Mouse (Mus musculus): ENCODE data around the gene Rgmb. TPM values are rescaled to one million over a fixed set of nuclear protein-coding genes. Genes with fewer than 3 reads are reported as not detected.

The Rgmb gene
- total RNA-seq, 2 experiments from 2014 or later = 66.5 to 71.9 TPM

DNA sequence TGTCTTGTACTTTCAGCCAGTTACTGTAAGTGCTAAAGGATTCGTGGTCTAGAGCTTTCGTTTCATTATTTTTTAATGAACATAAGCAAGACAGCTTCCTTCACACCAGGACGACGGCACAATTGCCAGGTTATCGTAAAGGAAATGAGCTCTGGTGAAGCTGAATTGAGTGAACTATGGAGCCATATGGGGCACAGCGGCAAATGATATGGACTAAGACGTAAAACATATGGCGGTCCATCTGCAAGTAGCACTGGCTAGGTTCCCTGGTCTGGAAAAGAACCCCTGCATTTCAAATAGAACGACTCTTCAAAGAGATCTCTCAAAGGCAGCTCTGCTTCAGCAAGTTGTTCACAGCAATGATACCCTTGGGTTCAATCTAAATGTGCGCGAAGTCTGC, 6.5 kb downstream of the Rgmb start:
- DNase-seq (ENCODE audit: low spot score in 2 of 2) = peak in 1 of 2 experiments; percentile 8
- intact Hi-C loops (cut with DNase I) = loop anchor here (2.0 kb wide), 1 partner anchor 20 kb away; no protein-coding TSS in a partner anchor

DNA sequence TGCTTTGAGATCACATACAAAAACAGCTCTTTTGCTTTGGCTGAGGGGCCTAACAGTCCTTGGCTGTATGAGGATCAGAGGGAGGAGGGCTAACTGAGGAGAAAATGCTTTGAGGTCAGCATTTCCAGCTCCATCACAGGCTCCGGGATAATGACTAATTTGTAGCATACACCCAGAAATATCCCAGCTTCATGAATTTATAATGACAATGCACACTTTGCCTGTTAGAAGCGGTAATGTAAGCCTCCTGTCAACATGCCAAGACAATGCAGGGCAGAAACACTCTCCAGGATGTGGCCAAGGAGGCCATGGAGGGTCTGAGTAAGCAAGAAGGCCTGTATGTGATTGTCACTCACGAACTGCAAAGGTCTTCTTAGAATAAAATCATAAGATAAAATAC, 7.0 kb downstream of the Rgmb start:
- DNase-seq (ENCODE audit: low spot score in 2 of 2) = no peak
- intact Hi-C loops (cut with DNase I) = loop anchor here (2.0 kb wide), 1 partner anchor 19 kb away; no protein-coding TSS in a partner anchor

DNA sequence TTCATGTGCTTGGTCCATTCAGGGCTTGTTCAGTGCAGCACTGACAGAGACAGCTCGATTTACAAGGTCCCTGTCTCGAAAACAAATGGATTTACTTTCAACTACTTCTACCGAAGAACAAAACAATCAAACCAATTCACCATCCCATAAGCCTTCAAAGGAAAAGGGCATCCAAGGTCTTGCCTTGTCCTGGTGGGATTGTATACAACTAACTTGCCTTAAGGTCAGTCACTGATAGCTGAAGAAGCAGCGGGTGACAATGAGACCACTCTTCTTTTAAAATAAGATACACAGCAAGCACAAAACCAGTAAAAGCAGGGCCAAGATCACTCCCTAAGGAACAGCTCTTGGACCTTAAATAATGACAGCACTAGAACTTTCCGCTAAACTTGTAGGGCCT, 7.6 kb downstream of the Rgmb start:
- intact Hi-C loops (cut with DNase I) = no loop called here
- no peak for DNase-seq (ENCODE audit: low spot score in 2 of 2)

DNA sequence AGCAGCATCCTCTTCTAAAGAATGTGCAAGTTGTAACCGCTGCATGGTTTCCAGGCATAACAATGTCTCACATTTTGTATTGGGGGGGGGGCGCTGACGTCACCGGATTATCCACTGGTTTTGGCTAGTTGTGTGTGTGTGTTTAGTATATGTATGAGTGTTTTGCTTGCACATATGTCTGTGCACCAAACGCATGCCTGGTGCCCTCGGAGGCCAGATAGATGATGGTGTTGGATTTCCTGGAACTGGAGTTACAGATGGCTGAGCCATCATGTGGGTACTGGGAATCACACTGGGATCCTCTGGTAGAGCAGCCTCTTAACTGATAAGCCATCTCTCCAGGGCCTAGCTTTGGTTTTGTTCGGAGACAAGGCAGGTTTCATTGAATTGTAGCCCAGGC, 8.5 kb downstream of the Rgmb start:
- DNase-seq (ENCODE audit: low spot score in 2 of 2) = no peak
- intact Hi-C loops (cut with DNase I) = no loop called here

DNA sequence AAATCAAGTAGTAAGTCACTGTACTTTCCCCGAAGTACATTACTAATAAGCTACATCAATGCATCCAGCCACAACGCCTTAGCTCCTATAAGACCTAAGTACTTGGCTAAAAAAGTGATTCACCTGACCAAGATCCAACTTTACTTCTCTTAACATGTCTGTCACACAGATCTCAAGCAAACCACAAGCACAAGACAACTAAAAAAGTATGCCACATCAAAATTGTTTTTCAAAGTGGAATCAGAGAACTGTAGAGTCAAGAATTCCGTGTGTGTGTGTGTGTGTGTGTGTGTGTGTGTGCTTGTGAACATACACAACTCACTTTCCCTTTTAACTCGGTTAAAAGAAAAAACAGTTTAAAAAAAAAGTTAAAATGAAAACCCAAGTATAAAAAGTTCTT, 9.1 kb downstream of the Rgmb start:
- DNase-seq (ENCODE audit: low spot score in 2 of 2) = no peak
- intact Hi-C loops (cut with DNase I) = no loop called here

DNA sequence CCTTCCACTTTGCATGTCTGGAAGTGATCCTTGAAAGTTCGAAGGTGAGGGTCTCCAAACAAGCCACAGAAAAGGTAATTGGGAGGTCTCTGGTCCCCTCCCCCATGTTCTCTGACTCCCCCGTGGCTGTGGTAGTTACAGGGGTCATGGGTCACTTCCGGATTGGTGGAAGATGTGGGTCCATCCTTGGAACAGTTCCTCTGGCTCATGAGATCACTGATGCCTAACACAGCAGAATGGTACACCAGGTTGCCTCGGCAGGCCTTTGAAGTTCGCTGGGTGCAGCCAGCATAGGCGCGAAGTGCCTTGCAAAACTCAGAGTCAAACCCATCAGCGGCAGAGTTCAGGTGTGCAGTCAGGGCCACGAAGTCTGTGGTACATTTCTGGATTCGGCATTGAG, 10.1 kb downstream of the Rgmb start:
- intact Hi-C loops (cut with DNase I) = no loop called here
- no peak for DNase-seq (ENCODE audit: low spot score in 2 of 2)

DNA sequence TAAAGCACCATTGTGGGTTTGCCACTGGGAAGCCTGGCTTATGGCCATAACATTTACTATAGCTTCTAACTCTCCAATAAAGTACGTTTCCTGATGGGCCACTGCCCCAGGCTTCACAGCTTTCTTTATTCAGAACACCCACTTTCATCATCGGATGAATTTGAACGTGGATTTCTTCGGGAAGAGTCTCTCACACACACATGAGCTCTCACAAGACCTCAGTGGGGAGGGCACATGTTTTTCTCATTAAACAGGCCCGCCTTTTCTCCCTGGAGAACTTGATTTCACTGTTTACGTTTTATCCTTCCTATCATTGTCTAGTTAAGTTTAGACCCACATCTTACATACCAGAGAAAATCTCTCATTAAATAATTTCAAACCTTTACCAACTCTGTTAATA, 10.7 kb downstream of the Rgmb start:
- DNase-seq (ENCODE audit: low spot score in 2 of 2) = no peak
- intact Hi-C loops (cut with DNase I) = no loop called here

DNA sequence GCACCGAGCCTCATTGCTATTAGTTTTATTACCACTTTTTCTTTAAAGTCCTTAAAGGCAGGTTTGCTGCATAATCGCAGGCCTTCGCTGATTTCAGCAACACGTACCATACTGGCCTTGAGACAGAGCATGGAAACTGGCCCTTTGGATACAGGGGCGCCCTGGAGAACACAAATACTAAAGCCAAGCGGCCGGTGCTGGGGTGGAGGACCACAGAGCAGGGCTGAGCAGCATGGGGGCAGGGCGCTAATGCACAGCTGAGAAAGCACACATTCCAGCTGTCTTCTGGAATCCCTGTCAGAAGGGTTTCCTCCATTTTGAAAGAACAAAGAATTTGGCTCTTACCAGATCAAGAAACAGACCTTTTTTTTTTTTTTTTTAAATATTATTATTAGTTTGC, 12.5 kb downstream of the Rgmb start:
- no peak for DNase-seq (ENCODE audit: low spot score in 2 of 2)

DNA sequence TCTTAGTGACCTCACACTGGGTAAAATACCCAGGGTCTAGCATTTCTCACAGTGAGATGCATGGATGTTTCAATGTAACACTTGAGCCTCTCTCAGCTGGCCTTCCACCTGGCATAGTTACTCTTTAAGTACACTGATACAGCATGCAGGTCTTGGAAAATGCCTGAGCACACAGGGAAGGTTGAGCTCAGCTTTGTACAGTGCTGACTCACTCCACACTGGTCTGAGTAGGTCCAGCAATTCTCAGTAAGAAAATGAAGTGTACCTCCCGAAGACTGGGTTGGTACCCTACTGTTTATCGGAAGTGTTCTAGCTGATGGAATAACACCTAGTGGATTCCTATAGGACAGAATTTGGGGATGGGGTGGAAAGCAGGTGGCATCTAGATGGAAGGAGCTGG, 13.2 kb downstream of the Rgmb start:
- DNase-seq (ENCODE audit: low spot score in 2 of 2) = no peak
- intact Hi-C loops (cut with DNase I) = no loop called here

More for the DNA sequence above, 12.5 kb downstream of the Rgmb start:
- intact Hi-C loops (cut with DNase I) = no loop called here

DNA sequence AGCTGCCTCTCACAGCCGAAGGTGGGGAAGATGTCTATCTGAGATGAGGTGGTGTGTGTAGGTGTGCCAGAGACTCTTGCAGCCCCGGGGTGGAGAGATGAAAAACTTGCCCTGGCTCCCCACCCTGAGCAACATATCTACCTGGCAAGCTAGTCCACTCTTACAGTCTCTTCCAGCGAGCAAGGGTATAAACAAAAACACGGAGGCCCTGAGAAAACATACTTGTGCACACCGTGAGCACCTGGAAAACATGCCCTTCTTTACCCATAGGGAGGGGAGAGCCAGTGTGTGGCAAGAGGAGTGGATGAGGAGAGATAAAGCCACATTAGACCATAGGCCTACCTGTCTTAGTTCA, 13.8 kb downstream of the Rgmb start:
- intact Hi-C loops (cut with DNase I) = no loop called here
- no peak for DNase-seq (ENCODE audit: low spot score in 2 of 2)

DNA sequence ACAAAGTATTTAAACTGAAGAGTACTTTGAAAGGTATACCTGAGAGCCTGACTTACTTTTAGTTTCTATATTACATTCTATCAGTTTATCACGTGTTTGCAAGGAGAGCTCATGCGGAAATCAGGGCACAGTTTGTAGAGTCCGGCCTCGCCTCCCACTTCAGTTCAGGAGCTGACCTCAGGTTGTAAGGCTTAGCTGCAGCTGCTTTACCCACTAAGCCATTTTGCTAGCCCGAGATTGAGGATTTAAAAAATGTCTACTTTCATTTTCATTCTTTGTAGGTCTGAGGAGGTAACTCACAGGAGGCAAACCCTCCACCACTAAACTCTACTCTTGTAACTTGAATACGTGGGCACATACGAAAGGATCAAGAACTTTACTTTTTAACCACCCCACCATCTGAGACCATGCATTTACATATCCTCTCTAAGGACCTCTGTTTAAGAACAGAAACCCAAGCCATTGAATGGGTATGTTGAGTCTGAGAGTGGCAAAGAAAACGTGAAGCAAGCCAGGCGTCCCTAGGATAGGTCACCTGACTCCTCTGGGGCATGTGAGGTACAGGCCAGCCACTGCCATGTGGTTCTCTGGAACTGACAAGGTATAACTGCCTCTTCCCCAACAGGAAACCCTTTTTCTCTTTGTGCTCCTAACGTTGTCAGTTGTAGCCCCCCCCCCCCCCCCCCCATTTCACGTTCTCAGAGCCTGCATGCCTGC, 14.3 kb downstream of the Rgmb start:
- intact Hi-C loops (cut with DNase I) = no loop called here
- no peak for DNase-seq (ENCODE audit: low spot score in 2 of 2)

DNA sequence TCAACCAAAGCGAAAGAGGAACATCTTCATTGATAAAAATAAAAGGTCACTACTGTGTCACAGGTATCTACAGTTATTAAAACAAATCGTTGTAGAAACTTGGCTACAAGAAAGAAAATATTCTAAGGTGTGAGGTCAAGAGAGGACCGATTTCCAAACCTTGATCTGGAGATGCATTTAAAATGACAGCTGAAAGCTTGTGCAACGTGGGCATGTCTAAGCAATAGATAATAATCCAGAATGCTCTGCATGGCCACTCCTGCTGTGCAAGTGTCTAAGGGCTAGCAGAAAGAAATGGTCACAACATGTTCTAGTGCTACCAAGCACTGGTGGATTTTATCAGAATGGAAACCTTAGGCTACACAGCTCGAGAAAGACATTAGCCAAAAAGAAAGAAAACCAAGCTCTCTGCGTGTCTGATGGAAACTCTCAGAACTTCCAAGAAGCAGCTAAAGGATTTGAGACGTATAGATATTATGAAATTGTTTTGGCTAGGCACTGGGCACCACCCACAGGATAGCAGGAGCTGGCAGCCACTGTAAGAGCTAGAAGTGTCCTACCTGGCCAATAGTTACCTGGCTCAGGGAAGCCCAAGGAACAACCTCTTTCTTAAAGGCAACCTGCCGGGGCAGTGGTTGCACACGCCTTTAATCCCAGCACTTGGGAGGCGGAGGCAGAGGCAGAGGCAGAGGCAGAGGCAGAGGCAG, 15.4 kb downstream of the Rgmb start:
- no peak for DNase-seq (ENCODE audit: low spot score in 2 of 2)
- intact Hi-C loops (cut with DNase I) = no loop called here

DNA sequence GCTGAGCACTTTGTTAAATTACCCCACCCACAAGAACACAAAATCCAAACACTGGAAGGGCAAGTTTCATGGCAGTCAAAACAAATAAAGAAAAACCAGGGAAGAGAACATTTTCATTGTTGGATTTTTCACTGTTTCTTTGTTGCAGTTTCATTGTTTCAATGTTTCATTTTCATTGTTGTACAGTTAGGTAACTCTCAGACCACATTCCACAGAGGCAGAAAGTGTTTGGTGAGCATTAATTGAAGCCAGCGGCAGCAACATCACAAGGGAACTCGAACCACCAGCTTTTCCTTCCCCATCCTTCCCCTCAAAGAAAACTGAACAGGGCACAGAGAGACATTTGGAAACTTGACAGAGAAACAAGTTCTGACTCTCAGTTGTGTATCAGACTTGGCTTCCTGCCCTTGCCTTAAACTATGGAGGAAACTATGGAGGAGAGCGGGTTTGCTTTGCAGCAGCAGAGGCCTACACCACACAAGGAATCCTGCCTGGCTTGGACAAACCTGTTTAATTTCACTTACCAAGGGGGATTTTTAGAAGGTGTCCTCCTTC, 17.1 kb downstream of the Rgmb start:
- intact Hi-C loops (cut with DNase I) = no loop called here
- no peak for DNase-seq (ENCODE audit: low spot score in 2 of 2)

DNA sequence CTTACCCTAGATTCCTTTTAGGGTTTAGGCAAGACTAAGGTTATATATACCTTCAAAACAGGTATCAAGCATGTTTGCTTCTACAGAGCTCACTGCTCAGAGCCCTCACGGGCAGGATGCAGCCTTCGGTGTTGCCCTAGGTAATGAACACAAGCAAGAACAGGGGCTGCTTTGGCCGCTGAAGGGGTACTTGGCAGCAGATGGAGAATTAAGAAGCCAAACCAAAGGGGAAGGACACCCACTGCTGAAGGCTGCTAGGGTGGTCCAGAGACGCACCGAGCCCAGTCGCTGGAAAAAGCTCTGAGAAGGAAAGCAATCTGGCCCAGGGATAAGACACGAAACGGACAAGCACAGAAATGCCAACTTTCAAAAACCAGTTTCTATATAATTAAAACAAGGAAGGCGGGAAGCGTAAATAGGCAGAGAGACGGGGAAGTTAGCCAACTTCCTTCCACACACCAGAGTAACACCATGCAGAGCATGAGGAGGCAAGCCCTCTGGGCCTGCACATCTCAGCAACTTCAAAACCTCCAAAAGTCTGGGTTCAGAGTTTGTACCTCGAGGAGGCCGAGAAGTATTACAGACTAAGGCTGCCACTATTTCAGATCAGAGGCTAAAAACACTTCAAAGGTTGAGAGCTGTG, 18.6 kb downstream of the Rgmb start:
- no peak for DNase-seq (ENCODE audit: low spot score in 2 of 2)
- intact Hi-C loops (cut with DNase I) = no loop called here

DNA sequence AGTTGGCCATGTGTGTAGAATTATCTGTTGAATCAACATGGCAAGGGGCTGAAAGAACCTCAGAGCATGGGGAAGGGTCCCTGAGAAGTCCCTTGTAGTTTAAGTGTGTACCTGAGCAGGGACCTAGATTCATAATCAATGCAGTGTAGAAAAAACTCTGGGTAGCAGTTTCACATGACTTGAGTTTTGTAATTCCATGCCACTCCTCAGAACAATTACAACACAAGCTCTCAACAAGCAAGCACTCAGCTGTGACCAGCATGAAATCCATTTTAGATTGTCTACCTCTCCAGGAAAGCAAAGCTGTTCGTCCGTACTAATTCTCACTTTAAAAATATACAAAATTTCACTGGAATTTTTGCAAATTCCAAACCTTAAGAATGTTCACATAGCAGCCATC, 20.9 kb downstream of the Rgmb start:
- intact Hi-C loops (cut with DNase I) = no loop called here

DNA sequence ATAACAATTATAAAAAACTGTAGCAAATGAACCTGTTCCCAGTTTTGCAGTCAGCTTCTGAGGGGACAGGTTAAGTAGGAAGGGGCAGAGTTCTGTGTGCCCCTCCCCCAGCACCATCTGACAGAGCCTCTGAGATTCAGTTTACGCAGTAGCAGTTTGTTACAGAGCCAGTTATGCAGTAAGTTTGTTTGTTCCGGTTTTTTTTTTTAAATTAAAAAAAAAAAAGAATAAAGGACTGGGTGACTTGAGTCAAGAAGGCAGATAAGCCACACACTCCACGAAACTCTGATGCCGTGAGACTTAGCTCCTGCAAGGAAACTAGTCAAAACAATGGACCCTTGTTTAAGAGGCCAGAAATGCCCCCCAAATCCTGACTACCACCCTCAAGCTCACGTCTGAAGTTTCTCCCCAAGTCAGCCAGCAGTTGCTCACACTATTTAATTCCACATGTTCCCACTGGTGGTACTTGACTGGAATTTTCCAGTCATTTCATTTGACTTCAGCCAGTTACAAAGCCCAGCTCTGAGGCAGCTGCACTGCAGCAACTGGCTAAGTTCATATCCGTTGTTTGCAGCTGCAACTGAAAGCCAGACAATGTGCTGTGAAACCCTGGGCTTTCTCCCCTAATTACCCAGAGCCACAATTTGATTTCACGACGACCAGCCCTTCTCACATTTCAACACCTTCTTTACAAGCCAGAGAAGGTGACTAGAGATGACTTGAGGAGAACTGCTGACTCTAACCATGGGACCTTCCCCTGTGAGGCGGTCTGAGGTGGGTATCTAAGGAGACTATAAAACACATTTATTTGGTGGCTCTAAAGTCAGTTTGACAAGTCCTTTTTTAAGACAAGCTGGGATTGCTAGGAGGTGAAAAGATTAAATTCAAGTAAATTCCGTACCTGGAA, 22.1 kb downstream of the Rgmb start:
- no peak for DNase-seq (ENCODE audit: low spot score in 2 of 2)
- intact Hi-C loops (cut with DNase I) = no loop called here

More for the DNA sequence above, 20.9 kb downstream of the Rgmb start:
- no peak for DNase-seq (ENCODE audit: low spot score in 2 of 2)

DNA sequence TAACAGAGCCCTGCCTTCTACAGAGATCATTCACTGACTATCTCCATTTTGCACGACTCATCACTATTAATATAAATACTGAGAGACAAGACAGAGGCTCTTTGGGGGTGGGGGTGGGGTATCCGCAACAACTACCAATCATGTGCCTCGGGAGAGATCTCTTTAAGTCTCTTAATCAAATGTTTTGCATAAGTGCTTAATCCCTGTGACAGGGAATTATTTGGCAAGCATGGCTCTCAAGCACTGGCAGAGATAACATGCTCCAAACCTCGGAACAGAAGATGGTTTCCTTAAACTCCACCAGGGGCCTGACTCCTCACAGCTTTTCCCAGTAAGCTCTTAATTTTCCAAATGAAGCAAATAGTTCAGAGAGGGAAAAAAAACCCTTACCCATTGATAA, 22.8 kb downstream of the Rgmb start:
- no peak for DNase-seq (ENCODE audit: low spot score in 2 of 2)
- intact Hi-C loops (cut with DNase I) = no loop called here

DNA sequence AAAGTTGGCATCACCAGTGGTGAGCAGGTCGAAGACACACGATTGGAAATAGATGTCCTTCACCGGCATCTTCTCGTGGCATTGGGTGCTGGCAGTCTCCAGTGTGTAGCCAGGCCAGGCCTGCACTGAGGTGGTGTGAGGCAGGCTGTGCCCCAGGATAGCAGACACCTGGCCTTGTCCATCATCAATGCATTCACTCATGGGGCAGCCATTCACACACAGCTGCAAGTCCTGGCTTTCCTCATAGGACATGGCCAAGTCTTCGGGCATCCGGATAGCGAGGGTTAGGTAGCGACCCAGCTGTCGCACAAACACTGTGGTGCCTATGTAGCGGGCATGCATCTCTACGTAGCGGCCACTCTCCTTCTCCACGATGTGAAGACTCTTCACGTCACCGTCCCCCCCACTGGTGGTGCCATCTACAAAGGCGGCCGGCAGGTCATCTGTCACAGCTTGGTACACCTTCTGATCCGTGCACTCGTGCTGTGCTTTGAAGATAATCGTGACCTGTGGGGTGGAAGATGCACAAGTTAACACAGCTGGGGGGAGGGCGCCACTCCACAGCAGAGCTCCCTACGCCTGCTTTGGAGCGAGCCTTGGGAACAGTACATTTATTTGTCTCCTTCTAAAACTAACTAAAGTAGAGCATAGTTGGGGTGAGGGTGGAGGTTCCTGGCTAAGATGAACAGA, 23.4 kb downstream of the Rgmb start:
- DNase-seq (ENCODE audit: low spot score in 2 of 2) = no peak
- intact Hi-C loops (cut with DNase I) = no loop called here
